Comparison of ENCODE assay signal across 8 mouse cellular contexts in genomic region chr6:93757353-93758087, GRCm38 (mm10).
DNase-seq lines count a peak whose midpoint lies in the region; ATAC-seq and TF ChIP-seq lines count a peak whose summit lies in the region.

No protein-coding gene starts in this region.

- peak; percentile 46 for TF ChIP-seq CTCF in E14TG2a.4 (conservative IDR thresholded peaks at IDR 0.05; ENCODE audit: low read length)
- no peak for TF ChIP-seq CTCF in thymus, adult 2 months (IDR thresholded peaks at IDR 0.05; ENCODE audit: borderline replicate concordance, control insufficient read depth, extremely low read depth, insufficient read depth, low read length, poor library complexity)

- no peaks in the 10 kb centered on the region for H3K27me3 ChIP-seq in E14TG2a.4 (ENCODE audit: insufficient read depth, low read length)
- no peaks in the 10 kb centered on the region for H3K27me3 ChIP-seq in forebrain, embryonic 13.5 days
- H3K27me3 ChIP-seq in heart, embryonic 16.5 days (ENCODE audit: control insufficient read depth, insufficient read depth, low read length): no peaks in the 10 kb centered on the region
- H3K27me3 ChIP-seq in liver, embryonic 11.5 days (replicated peaks; ENCODE audit: control insufficient read depth, insufficient read depth, low read length): no peaks in the 10 kb centered on the region
- no peaks in the 10 kb centered on the region for H3K27me3 ChIP-seq in neural tube, embryonic 12.5 days (replicated peaks)
- no peaks in the 10 kb centered on the region for H3K27me3 ChIP-seq in thymus, adult 2 months (ENCODE audit: control insufficient read depth, insufficient read depth, low read length)

- peaks cover 7% of the 10 kb centered on the region for H3K36me3 ChIP-seq in E14TG2a.4 (ENCODE audit: insufficient read depth, low read length)
- H3K36me3 ChIP-seq in forebrain, embryonic 13.5 days (ENCODE audit: poor library complexity, severe bottlenecking): peaks cover 46% of the 10 kb centered on the region
- peaks cover under 1% of the 10 kb centered on the region; the same call in 1 of the 2 replicates for H3K36me3 ChIP-seq in heart, embryonic 16.5 days (ENCODE audit: control insufficient read depth, insufficient read depth)
- H3K36me3 ChIP-seq in liver, embryonic 11.5 days (ENCODE audit: control insufficient read depth, insufficient read depth, low read length): no peaks in the 10 kb centered on the region
- H3K36me3 ChIP-seq in neural tube, embryonic 12.5 days: peaks cover 10% of the 10 kb centered on the region; the same call in 1 of the 2 replicates
- H3K36me3 ChIP-seq in thymus, adult 2 months (ENCODE audit: control insufficient read depth, insufficient read depth, low read length): no peaks in the 10 kb centered on the region

- H3K4me2 ChIP-seq in forebrain, embryonic 13.5 days: no peak overlapping the region
- H3K4me2 ChIP-seq in heart, embryonic 16.5 days (ENCODE audit: low read depth, low read length): peak overlapping the region; percentile 26; the same call in 1 of the 2 replicates
- no peak overlapping the region for H3K4me2 ChIP-seq in liver, embryonic 11.5 days
- H3K4me2 ChIP-seq in neural tube, embryonic 12.5 days (replicated peaks): 0 out of 2 replicates have a peak overlapping the region, but pooled peaks have one; percentile 14

- no peak for TF ChIP-seq POLR2A in thymus, adult 2 months (IDR thresholded peaks at IDR 0.05; ENCODE audit: control insufficient read depth, extremely low read depth, insufficient read depth, low read length, poor library complexity)

- 33% methylated on average over 11 of the region's 11 CpGs for WGBS in forebrain, embryonic 13.5 days
- WGBS in heart, embryonic 16.5 days: 30% methylated on average over 11 of the region's 11 CpGs
- WGBS in liver, embryonic 11.5 days: 34% methylated on average over 11 of the region's 11 CpGs
- WGBS in neural tube, embryonic 12.5 days: 32% methylated on average over 11 of the region's 11 CpGs
- 20% methylated on average over 11 of the region's 11 CpGs for WGBS in thymus, adult 2 months

- no peak overlapping the region for H3K9ac ChIP-seq in forebrain, embryonic 13.5 days
- no peak overlapping the region for H3K9ac ChIP-seq in heart, embryonic 16.5 days (ENCODE audit: low read length)
- H3K9ac ChIP-seq in liver, embryonic 11.5 days (ENCODE audit: low read depth, low read length): no peak overlapping the region
- no peak overlapping the region for H3K9ac ChIP-seq in neural tube, embryonic 12.5 days

- no peak overlapping the region for H3K4me3 ChIP-seq in E14TG2a.4 (replicated peaks; ENCODE audit: low read length)
- H3K4me3 ChIP-seq in forebrain, embryonic 13.5 days: no peak overlapping the region
- no peak overlapping the region for H3K4me3 ChIP-seq in heart, embryonic 16.5 days (ENCODE audit: low read length)
- H3K4me3 ChIP-seq in liver, embryonic 11.5 days (ENCODE audit: low read depth, low read length): no peak overlapping the region
- no peak overlapping the region for H3K4me3 ChIP-seq in neural tube, embryonic 12.5 days
- H3K4me3 ChIP-seq in thymus, adult 2 months (ENCODE audit: control insufficient read depth, insufficient read depth, low read length): no peak overlapping the region

- ATAC-seq in forebrain, embryonic 13.5 days: peak; percentile 96
- ATAC-seq in heart, embryonic 16.5 days (replicated peaks; ENCODE audit: extremely low read depth, insufficient read depth, low FRiP score): peak; percentile 98
- ATAC-seq in liver, embryonic 11.5 days (replicated peaks; ENCODE audit: low FRiP score): peak; percentile 84
- ATAC-seq in neural tube, embryonic 12.5 days (ENCODE audit: low FRiP score, low read depth): peak; percentile 88

- H3K27ac ChIP-seq in forebrain, embryonic 13.5 days: peak overlapping the region; percentile 44
- H3K27ac ChIP-seq in heart, embryonic 16.5 days (ENCODE audit: low read length): peak overlapping the region; percentile 57
- no peak overlapping the region for H3K27ac ChIP-seq in liver, embryonic 11.5 days (ENCODE audit: low read depth, low read length)
- no peak overlapping the region for H3K27ac ChIP-seq in neural tube, embryonic 12.5 days
- no peak overlapping the region for H3K27ac ChIP-seq in thymus, adult 2 months (ENCODE audit: control insufficient read depth, insufficient read depth, low read length)

- H3K9me3 ChIP-seq in E14TG2a.4 (ENCODE audit: low read length): 0 out of 2 replicates have a peak, but pooled peaks cover 3% of the 10 kb centered on the region
- H3K9me3 ChIP-seq in forebrain, embryonic 13.5 days (replicated peaks): no peaks in the 10 kb centered on the region
- no peaks in the 10 kb centered on the region for H3K9me3 ChIP-seq in heart, embryonic 16.5 days (replicated peaks; ENCODE audit: control insufficient read depth, low read length)
- no peaks in the 10 kb centered on the region for H3K9me3 ChIP-seq in liver, embryonic 11.5 days (ENCODE audit: control insufficient read depth, low read length)
- no peaks in the 10 kb centered on the region for H3K9me3 ChIP-seq in neural tube, embryonic 12.5 days

- peak; percentile 10 for DNase-seq in c-Kit-positive CD71-positive TER-119-positive erythroid progenitor cells, embryonic 14.5 days (ENCODE audit: low spot score)
- DNase-seq in kidney, postnatal 25 days: peak; percentile 83 to 84
- DNase-seq in liver, embryonic 11.5 days (ENCODE audit: low spot score): peak; percentile 64
- peak; percentile 16 for DNase-seq in thymus, adult 2 months

- peaks cover 8% of the 10 kb centered on the region for H3K4me1 ChIP-seq in E14TG2a.4 (replicated peaks; ENCODE audit: low read depth, low read length)
- H3K4me1 ChIP-seq in forebrain, embryonic 13.5 days: peaks cover 9% of the 10 kb centered on the region
- H3K4me1 ChIP-seq in heart, embryonic 16.5 days (ENCODE audit: control insufficient read depth, insufficient read depth, low read length): peaks cover 9% of the 10 kb centered on the region
- H3K4me1 ChIP-seq in liver, embryonic 11.5 days (replicated peaks; ENCODE audit: control insufficient read depth, insufficient read depth, low read length): no peaks in the 10 kb centered on the region
- no peaks in the 10 kb centered on the region for H3K4me1 ChIP-seq in neural tube, embryonic 12.5 days
- no peaks in the 10 kb centered on the region for H3K4me1 ChIP-seq in thymus, adult 2 months (replicated peaks; ENCODE audit: control insufficient read depth, insufficient read depth, low read length)

Comparison
In these comparisons a context has a peak if more than half of its experiments do, and no peak if none do; other contexts are left out.
1. DNase-seq: peak in every context shown above with its lines; median percentile 84 in kidney, postnatal 25 days; 64 in liver, embryonic 11.5 days; 16 in thymus, adult 2 months; 10 in c-Kit-positive CD71-positive TER-119-positive erythroid progenitor cells, embryonic 14.5 days.
2. H3K27ac ChIP-seq: peak in forebrain, embryonic 13.5 days (single experiment) and heart, embryonic 16.5 days (single experiment); none in liver, embryonic 11.5 days (single experiment), neural tube, embryonic 12.5 days (single experiment) and thymus, adult 2 months (single experiment).
3. H3K4me2 ChIP-seq: peak in heart, embryonic 16.5 days (single experiment) and neural tube, embryonic 12.5 days (single experiment); none in forebrain, embryonic 13.5 days (single experiment) and liver, embryonic 11.5 days (single experiment).
4. Peak in every context shown above with its lines, with median percentiles within 50 percentile points of each other: ATAC-seq.